Mouse (Mus musculus): ENCODE results near the gene Lrch4.

- no peak for TF ChIP-seq CTCF (IDR thresholded peaks at IDR 0.05; ENCODE audit: low read depth, low read length)
- no peak for TF ChIP-seq POLR2AphosphoS5 (IDR thresholded peaks at IDR 0.05; ENCODE audit: insufficient replicate concordance, low read depth, low read length)
- TF ChIP-seq GATA1 (IDR thresholded peaks at IDR 0.05; ENCODE audit: borderline replicate concordance, low read length), result no peak
- TF ChIP-seq GATA2 (IDR thresholded peaks at IDR 0.05; ENCODE audit: borderline replicate concordance, low read depth, low read length), result no peak
- no peak for TF ChIP-seq TAL1 (conservative IDR thresholded peaks at IDR 0.05; ENCODE audit: low read depth, low read length)
Measured at GRCm38 (mm10) chr5:137679726-137680125, 50.8 kb downstream of the Lrch4 start.
